Mouse (Mus musculus) urinary bladder, adult 2 months (tissue): ENCODE results near the gene Olfr851. TPM values are rescaled to one million over a fixed set of nuclear protein-coding genes. Genes with fewer than 3 reads are reported as not detected.

ENCODE experiments used
- DNase-seq: peaks from one replicate; pipeline ENCODE4 v3.0.0; 2022; ENCODE audit warnings: low spot score
- polyA plus RNA-seq: library from polyadenylated mRNA; depleted of rRNA; stranded (reverse); fragments of >200 nt; gene quantifications from 2 replicates; pipeline ENCODE4 v1.2.3, GENCODE M21; 2012; rRNA removed

The Olfr851 gene
- not detected in 2 replicates for polyA plus RNA-seq

- DNase-seq: no peak
Observed at GRCm38 (mm10) chr9:19492995-19493394, at the start of gene Olfr851. Olfr851 (plus strand) TSS chr9:19493295.

- no peak for DNase-seq
Observed at GRCm38 (mm10) chr9:19478148-19478547, 14.9 kb upstream of the Olfr851 start, which contains the start of gene Olfr850. Olfr850 (minus strand) TSS chr9:19478248.

GRCm38 (mm10) chr9:19540976-19541375 is 47.9 kb downstream of the Olfr851 start, which contains the start of gene Olfr853:
Olfr853 (minus strand) TSS chr9:19541076.
- DNase-seq: no peak

Other genes with a start within 250 kb of the Olfr851 start
- gene Olfr843, start 241.3 kb upstream of the Olfr851 start, polyA plus RNA-seq: not detected in 2 replicates
- gene Olfr844, start 176.9 kb upstream of the Olfr851 start, polyA plus RNA-seq: not detected in 2 replicates
- gene Olfr845, start 156.8 kb upstream of the Olfr851 start, polyA plus RNA-seq: not detected in 2 replicates
- not detected in 2 replicates for gene Olfr846, start 129.3 kb upstream of the Olfr851 start, polyA plus RNA-seq
- gene Olfr847, start 114.6 kb upstream of the Olfr851 start, polyA plus RNA-seq: not detected in 2 replicates
- gene Olfr849, start 53.0 kb upstream of the Olfr851 start, polyA plus RNA-seq: not detected in 2 replicates
- gene Olfr850, start 15.0 kb upstream of the Olfr851 start, polyA plus RNA-seq: not detected in 2 replicates
- not detected in 2 replicates for gene Olfr853, start 47.8 kb downstream of the Olfr851 start, polyA plus RNA-seq
- not detected in 2 replicates for gene Olfr854, start 74.1 kb downstream of the Olfr851 start, polyA plus RNA-seq
- not detected in 2 replicates for gene Olfr855, start 89.3 kb downstream of the Olfr851 start, polyA plus RNA-seq
- 20.5 and 21.4 TPM in 2 replicates for gene Zfp317, start 128.8 kb downstream of the Olfr851 start, polyA plus RNA-seq
- 0.03 and 0.11 TPM in 2 replicates for gene Olfr857, start 216.1 kb downstream of the Olfr851 start, polyA plus RNA-seq